Mouse (Mus musculus) layer of hippocampus, postnatal 14 days (tissue): Measurements from ENCODE around the gene Fam172a. TPM values are rescaled to one million over a fixed set of nuclear protein-coding genes. Genes with fewer than 3 reads are reported as not detected.

ENCODE experiments used
- DNase-seq, 2 experiments: peaks; one replicate each; pipeline ENCODE4 v3.0.0; 2021 to 2022; ENCODE audit warnings: low spot score in 2 of 2, mixed read lengths in 1 of 2
- total RNA-seq, 2 experiments: library from RNA; stranded (reverse); gene quantifications; 2 replicates each; pipeline ENCODE4 v1.2.3; 2021

Gene Fam172a
- total RNA-seq, 2 experiments from 2014 or later: 39.0 to 40.7 TPM

DNA sequence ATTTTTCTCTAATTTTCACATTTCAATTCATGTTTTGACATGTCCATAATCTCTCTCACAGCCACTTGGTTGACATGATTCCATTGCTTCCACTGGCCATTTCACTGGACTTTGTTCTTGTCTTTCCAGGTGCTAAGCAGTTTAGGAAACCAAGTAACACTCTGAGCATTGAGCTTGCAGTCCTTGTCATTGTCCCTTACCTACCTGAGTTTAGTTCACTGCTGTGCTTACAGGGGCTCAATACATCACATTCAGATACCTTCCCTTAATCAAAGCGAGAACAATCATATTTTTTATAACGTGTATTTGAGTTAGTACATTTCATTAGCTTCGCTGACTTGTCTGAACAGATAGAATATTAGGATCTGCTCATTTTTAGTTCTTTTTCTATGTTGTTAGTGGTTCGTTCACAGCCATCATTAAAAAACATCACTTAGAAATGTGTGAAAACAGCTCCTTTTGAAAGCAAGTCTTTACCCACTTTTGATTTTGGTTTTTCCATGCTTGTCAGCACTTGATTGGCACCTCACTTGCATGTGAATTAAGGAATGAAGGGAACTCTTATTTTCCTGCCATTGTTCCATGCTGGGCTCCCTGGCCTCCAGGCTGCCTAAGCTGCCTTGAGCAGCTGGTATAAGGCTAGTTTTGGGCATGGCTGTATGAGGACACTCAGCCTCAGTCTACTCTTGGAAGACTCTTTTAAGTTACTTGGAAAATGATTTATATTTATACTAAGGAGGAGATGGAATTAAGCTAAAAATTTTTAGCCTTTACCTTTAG lies 257.9 kb downstream of the Fam172a start:
- peak in 1 of 2 experiments; percentile 7 for DNase-seq

DNA sequence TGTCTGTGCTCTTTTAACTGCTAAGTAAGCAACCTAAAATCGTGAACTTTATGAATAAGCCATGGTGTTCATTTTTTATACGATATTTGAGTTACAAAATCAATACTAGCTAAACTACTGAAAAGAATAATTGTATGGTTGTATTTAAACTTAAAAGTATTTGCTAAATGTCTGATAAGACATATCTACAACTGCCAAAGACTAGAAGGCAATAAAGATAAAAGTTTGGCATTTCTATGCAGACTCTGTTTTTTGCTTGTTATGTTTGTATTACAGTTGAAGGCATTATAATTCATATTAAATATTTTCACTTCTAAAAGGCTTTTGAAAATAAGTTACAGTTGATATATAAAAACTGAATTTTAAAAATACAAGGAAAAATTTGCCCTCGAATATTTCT lies 274.4 kb downstream of the Fam172a start:
- DNase-seq: no peak

- no peak for DNase-seq
Observed at GRCm38 (mm10) chr13:77977121-77977520, 275.3 kb downstream of the Fam172a start.

DNA sequence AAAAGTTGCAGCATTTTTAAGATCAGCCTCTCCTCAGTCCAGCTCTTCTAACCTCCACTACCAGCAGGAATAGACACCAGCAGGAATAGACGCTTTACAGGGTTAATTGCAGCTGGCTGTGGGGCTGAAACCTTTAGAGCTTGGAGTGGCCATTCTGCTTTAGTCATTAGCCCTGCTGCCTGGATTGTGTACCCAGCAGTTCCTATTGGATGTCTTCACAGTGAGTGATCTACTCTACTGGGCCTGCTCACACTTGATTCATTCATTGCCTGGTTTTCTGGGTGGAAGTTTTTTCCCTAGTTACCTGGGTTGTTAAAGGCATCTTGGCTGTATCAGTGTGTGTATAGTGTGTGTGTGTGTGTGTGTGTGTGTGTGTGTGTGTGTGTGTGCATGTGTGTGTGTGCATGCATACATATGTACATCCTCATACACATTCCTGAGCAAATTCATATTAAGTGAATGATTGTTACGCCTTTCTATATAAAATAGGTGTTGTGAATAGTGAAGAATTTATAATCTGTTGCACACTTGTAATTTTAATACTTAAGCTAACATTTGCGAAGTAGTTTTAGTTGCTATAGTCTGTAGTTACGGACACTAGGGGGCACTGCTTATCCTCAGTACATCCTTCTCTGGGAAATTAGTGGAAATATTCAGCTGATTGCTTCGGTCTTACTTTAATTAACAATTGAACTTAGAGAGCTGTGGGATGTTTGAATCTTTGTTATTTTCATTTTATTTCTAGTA lies 280.4 kb downstream of the Fam172a start:
- DNase-seq: peak; percentile 13 to 84

DNA sequence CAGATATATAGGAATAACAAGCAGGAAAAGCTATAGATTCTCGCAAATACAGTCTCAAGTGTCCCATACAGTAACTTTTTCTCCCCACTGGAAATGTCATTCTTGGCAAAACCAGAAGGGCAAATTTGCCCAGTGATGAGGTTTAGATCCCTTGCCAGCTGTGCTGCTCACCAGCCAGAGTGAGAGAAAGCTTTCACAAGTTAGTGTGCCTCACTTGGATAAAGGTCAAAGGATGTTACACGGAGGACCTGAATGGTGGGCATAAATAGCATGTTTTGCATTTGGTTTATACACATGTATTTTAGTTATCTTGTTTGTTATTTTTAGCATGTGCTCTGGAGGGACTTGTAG lies 281.0 kb downstream of the Fam172a start:
- DNase-seq: no peak

DNA sequence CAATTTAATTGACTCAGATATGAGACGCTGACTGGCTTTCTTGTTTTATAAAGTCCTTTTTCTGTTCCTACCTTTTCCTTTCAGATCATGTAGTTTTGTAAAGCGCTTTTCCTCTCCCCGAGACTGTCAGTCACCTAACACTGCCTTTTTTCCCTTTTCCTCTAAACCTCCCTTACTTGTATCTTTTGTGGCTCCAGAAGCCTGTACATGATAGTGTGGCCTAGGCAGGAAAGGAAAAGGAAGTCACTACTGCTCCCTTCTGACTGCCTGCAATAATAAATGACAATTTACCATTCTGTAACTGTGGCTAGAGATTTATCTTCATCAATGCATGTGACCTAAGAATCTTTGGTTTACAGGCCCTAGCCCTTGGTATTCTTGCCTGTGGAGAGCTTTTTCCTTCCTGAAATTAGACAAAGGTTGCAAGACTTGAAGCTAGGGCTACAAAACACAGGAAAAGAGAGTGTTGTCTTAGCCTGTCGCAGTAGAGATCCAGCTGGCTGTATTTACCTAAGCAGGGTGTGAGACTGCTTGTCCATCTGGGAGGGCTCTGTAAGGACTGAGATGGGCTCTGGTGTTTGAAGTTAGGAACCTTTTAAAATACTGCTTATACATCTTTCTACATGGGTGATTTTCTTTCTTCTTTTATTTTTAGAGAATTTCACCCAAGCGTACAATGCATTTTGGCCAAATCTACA lies 289.5 kb downstream of the Fam172a start:
- DNase-seq: no peak

DNA sequence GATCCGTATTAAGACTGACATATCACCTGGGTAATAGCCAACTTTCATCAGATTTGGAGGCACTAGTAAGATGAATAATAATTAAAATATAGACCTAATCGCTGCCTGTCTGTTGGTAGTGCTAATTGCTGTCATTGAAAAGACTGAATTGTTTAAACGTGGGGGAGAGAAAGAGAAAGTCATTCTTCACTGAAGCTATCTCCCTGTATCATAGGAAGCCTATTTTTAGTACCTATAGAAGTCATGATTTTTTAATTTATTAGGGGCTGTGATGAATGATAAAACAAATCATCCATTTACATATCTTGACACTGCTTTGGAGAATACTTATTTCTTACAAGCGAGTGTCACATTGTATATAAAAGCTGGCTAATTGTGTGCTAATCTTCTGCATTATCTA lies 302.8 kb downstream of the Fam172a start:
- DNase-seq: no peak

DNA sequence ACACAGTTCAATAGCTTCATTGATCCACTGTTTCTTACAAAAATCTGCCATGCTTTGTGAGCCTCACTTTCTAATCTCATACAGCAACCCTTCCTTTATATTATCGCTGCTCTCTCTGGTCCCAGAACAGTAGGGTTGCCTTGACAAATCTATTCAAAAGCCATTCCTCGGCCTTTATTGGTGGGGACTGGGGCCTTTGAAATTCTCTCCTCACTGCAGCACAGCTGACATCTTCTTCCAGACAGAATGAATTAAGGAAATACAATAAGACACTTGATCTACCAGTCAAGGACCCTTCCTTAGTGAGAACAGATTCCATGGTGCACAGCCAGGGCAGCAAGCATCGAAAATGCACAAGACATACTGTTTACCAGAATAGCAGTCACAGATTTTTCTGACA lies 303.5 kb downstream of the Fam172a start:
- DNase-seq: no peak

DNA sequence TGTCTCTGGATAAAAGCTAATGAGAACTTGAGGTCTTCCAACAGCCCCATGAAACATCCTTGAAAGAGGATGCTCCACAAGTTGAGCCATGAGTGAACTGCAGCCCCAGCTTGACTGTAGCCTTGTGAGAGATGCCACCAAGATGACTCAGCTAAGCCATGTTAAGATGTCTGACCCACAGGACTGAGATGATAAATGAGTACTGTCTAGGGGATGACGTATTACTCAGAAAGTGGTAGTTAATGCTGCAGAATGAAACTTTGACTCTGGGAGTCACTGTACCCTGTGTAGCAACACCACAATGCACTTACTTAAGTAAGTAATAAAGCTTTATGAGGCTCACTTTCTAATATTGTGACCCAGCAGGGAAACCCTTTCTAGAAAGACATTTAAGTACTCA lies 308.3 kb downstream of the Fam172a start:
- no peak for DNase-seq

DNA sequence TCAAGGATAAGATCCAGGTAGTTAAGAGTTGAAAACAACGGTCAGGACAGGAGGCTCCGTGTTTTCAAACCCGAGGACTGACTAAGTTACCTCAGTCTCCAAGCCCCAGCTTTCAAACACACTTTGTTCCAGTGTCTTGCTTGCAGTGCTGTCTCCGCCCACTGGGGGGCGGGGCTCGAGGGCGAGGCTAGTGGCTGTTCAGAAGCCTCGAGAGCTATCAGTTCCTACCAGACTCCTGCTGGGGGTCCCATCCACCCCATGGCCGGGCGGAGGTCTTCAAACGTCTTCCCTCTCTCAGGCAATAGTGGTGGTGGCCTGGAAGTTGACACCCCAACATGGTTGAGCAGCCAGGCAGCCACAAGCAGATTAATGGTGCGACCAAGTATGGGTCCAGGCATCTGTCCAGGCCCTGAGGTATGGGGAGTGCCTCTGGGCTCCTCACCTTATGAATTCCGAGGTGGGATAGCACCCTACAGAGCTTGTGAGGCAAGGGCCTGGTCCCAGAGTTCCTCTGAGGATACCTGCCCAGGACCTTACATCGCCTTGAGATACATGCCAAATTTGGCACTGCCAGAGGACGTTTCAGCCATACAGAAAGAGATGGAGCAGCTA lies 323.0 kb downstream of the Fam172a start, which contains the start of gene Pou5f2:
Pou5f2 (plus strand) TSS at position 220 of the 612 bp plus-strand sequence.
- DNase-seq: no peak

DNA sequence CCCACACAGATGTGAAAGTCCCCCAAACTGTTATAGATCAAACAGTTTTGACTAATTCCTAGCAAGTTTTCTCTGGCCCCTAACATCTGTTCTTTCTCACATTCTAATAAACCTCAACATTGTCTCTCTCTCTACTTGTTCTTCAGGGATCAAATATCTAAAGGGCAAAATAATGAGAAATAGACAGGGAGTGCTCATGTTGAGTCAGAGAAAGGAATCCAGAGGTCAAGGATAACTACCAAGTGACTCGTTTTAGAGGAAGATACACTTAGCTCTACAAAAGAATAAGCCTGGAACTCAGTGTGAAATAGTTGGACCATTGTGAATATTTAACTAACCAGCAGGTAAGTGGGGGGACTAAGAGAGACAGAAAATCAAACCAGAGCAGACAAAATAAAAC lies 331.0 kb downstream of the Fam172a start:
- no peak for DNase-seq

DNA sequence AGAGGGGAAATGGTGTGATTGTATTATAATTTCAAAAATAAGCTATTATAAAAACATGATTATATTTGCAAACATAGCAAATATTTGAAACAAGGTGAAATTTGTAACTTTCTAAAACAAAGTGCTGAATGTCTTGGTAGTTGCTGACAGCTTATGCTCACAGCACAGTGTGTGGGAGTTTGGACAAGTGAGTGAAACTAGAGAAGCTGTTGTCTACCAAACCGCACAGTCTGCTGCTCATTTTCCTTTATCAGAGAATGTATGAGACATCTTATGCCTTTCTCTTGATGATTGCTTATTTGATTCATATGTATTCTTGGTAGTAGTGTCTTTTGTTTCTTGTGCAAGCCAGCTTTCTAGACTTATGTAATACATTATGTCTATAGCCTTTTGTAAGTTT lies 335.4 kb downstream of the Fam172a start:
- peak in 1 of 2 experiments; percentile 44 for DNase-seq

DNA sequence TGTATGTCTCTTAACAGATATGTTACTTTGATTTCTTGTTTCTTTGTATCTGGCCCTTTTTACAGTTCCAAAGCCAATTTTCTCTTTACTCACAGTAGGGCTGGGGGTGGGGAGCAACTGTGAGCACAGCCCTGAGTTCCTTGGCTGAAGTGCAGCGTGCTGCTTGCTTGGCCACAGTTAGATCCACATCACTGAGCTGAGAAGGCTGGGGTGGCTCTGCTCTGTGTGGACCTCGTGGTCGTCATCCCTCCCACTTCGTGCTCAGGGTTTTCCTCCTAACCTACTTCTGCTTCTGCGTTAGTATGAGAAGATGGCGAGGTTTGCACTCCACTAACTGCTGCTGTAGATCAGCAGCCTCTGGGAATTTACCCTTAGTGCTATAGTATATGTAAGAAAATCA lies 341.4 kb downstream of the Fam172a start:
- DNase-seq: no peak

DNA sequence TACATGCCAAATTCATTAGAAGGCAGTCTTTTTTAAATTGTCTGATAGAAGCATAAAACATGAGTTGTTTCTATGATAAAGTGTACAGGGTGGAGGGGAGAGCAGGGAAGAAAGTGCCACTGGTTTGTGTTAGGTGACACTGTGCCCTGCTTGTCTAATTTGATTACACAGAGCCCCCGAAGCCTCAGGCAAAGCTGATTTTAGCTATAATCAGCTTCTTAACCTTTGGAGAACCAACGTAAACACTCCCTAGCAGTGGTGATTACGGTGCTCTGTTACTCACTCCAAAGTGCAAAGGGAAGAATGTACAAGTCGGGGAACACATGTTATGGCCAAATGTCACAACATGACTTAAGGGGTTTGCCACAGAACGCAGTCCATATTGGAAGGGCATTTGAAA lies 343.3 kb downstream of the Fam172a start:
- no peak for DNase-seq

DNA sequence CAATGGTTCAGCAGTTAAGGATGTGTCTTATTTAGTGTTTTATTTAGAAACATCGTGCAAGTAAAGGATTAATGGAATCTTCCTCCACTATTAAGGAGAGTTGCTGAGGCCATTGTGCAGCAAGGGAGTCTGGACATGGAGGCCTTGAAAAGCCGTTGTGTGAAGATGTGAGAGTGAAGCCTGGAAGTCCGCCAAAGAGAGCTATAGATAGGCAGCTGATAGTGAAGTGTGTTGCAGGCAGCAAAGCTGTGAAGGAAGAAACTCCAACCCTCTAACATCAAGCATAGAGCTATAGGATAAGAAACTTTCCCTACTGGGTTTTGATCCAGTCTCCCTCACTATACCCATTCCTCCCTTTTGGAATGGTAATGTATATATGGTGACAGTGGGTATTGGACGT lies 385.9 kb downstream of the Fam172a start:
- DNase-seq: no peak

DNA sequence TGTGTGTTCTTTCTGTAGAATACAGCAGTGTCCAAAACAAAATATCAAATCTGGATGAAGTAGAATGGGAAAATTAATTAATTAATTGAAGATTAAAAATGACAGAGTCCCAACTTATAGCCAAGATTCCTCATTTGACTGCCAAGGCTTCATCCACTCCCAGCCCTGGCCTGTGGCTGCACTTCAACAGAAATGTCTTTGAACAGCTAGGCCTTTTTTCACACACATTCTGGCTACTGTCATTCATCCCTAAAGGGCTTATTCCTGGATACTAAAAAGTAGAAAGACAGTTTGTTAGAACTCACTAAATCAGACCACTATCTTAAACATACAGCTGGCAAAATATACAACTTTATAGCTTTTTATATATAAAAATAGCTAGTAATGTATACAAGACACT lies 388.9 kb downstream of the Fam172a start:
- no peak for DNase-seq

GRCm38 (mm10) chr13:78091949-78092348 lies 390.1 kb downstream of the Fam172a start:
- no peak for DNase-seq

GRCm38 (mm10) chr13:78094352-78094751 lies 392.5 kb downstream of the Fam172a start:
- DNase-seq: no peak

DNA sequence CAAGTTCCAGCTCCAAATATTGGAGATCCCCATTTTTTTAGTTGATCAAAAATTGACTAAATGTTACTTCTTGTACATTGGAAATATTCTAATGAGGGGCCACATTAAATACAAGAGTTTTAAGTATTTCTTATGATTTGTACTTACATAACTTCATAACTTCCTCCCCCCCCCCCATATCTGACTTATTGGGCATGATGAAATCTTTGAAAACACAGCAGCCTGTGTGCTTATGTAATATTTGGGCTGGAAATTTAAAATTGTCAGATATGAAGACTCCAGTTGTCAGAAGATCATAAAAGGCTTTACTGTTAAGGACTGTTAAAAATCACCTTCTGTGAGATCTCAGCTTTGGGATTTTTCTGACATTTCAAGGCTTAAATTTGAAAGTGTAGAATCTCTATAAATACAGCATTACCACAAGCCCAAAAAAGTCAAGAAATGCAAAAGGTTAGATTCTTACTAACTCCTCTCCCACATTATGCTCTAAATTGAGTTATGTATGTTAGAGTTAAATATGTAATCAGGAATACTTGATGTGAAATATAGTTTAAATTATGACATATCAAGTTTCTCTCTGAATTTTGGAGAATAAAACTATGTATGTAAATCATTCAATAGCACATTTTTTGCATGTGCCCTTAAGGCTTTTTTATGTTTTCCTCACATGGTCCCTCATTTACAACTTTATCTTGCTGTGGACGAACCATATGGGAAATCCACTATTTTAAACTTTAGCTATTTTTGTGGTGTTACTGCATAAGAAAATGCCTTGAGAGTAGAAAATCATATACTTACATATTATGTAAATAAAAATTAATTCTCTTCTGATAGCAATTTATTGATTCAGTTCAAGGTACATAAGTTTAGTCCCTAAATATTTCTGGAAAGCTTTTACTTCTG lies 393.5 kb downstream of the Fam172a start:
- no peak for DNase-seq

- DNase-seq: no peak
Observed at GRCm38 (mm10) chr13:78098858-78099445, 397.1 kb downstream of the Fam172a start.
